Mouse (Mus musculus): ENCODE results near the gene Map7d2. TPM values are rescaled to one million over a fixed set of nuclear protein-coding genes. Genes with fewer than 3 reads are reported as not detected.
"Not testable (repeated sequence)": the region's sequence is repeated elsewhere in the genome, so short reads cannot be mapped to it uniquely, and the experiment has no call there.

The Map7d2 gene
- polyA plus RNA-seq (2016; fragmentation: Nextera tagmentation; extraction: Ambion mirVana), result 1.5 and 2.6 TPM in 2 replicates

- H3K4me1 ChIP-seq (replicated peaks), result no peaks in the 10 kb centered on the region
- peaks cover 44% of the 10 kb centered on the region for H3K27me3 ChIP-seq
- no peaks in the 10 kb centered on the region for H3K36me3 ChIP-seq
- ATAC-seq (ENCODE audit: insufficient number of reproducible peaks, insufficient read depth, low FRiP score, low TSS enrichment, low read depth), result peak; percentile 71; the same call in 1 of the 2 replicates
- peak within 1 kb of the TSS; percentile 57 for H3K4me3 ChIP-seq (replicated peaks)
- peak within 1 kb of the TSS; percentile 88 for H3K4me2 ChIP-seq
- H3K9ac ChIP-seq (replicated peaks), result peak within 1 kb of the TSS; percentile 44; the same call in 1 of the 2 replicates
- no peak within 1 kb of the TSS for H3K27ac ChIP-seq
- no peaks in the 10 kb centered on the region for H3K9me3 ChIP-seq
- WGBS, result 18% methylated on average over 52 of the region's 83 CpGs
Observed at GRCm38 (mm10) chrX:159414130-159414828, at the start of gene Map7d2. Gene Map7d2 (plus strand): TSS chrX:159414572.

GRCm38 (mm10) chrX:159371831-159372752 is 42.3 kb upstream of the Map7d2 start, which contains the start of gene Eif1ax:
Gene Eif1ax (plus strand): TSS chrX:159372178.
- H3K9ac ChIP-seq (replicated peaks), result peak within 1 kb of the TSS; percentile 66
- WGBS, result 19% methylated on average over 48 of the region's 76 CpGs
- H3K27me3 ChIP-seq, result peaks cover 13% of the 10 kb centered on the region; the same call in 1 of the 2 replicates
- peak within 1 kb of the TSS; percentile 87 for H3K27ac ChIP-seq
- ATAC-seq (ENCODE audit: insufficient number of reproducible peaks, insufficient read depth, low FRiP score, low TSS enrichment, low read depth), result peak; percentile 96
- H3K4me2 ChIP-seq, result peak within 1 kb of the TSS; percentile 53
- H3K4me3 ChIP-seq (replicated peaks), result peak within 1 kb of the TSS; percentile 58
- H3K4me1 ChIP-seq (replicated peaks), result no peaks in the 10 kb centered on the region; the same call in 1 of the 2 replicates
- H3K36me3 ChIP-seq, result 0 out of 2 replicates have a peak, but pooled peaks cover 6% of the 10 kb centered on the region
- no peaks in the 10 kb centered on the region for H3K9me3 ChIP-seq

- H3K4me2 ChIP-seq, result peak overlapping the region; percentile 53
- ATAC-seq (ENCODE audit: insufficient number of reproducible peaks, insufficient read depth, low FRiP score, low TSS enrichment, low read depth), result 0 out of 2 replicates have a peak, but pooled peaks have one; percentile 9
- 19% methylated on average over 9 of the region's 9 CpGs for WGBS
- no peaks in the 10 kb centered on the region; the same call in 1 of the 2 replicates for H3K4me1 ChIP-seq (replicated peaks)
- peak overlapping the region; percentile 87 for H3K27ac ChIP-seq
- no peaks in the 10 kb centered on the region for H3K9me3 ChIP-seq
- peak overlapping the region; percentile 58 for H3K4me3 ChIP-seq (replicated peaks)
- peaks cover 10% of the 10 kb centered on the region; the same call in 1 of the 2 replicates for H3K36me3 ChIP-seq
- H3K27me3 ChIP-seq, result peaks cover 13% of the 10 kb centered on the region; the same call in 1 of the 2 replicates
- H3K9ac ChIP-seq (replicated peaks), result peak overlapping the region; percentile 66
Observed at GRCm38 (mm10) chrX:159372753-159373144, 41.6 kb upstream of the Map7d2 start.

DNA sequence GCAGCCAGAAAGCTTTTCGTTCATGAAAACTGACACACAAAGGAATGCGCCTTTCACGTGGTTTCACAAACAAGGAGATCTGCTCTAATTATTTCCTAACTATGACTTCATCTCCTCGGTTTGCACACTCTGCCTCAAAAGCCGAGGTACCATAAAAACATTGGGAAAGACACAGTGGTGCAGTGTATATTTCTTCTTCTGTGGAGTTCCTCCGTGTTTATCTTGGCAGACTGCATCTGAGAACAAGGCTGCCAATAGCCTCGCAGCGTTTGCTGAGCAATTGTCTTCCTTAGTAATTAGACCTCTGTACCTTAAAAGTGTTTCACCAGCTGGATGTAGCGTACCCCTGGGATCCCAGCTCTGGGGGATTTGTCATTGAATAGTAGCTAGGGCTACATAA is 27.3 kb upstream of the Map7d2 start:
- Histone ChIP-seq H3K36me3 (peaks cover 24% of the 10 kb centered on the region; the same call in 1 of the 2 replicates), H3K9ac (replicated peaks) (no peak overlapping the region), H3K4me1 (replicated peaks) (no peaks in the 10 kb centered on the region), H3K27ac (no peak overlapping the region), H3K4me2 (no peak overlapping the region), H3K27me3 (no peaks in the 10 kb centered on the region), H3K9me3 (no peaks in the 10 kb centered on the region), H3K4me3 (replicated peaks) (no peak overlapping the region)
- WGBS, result 86% methylated on average over 9 of the region's 9 CpGs
- ATAC-seq (ENCODE audit: insufficient number of reproducible peaks, insufficient read depth, low FRiP score, low TSS enrichment, low read depth), result no peak

GRCm38 (mm10) chrX:159388953-159389352 is 25.4 kb upstream of the Map7d2 start:
- no peak overlapping the region for H3K4me3 ChIP-seq (replicated peaks)
- H3K27ac ChIP-seq, result no peak overlapping the region
- H3K9ac ChIP-seq (replicated peaks), result no peak overlapping the region
- no peak overlapping the region for H3K4me2 ChIP-seq
- H3K9me3 ChIP-seq, result no peaks in the 10 kb centered on the region
- no peaks in the 10 kb centered on the region for H3K27me3 ChIP-seq
- H3K4me1 ChIP-seq (replicated peaks), result no peaks in the 10 kb centered on the region
- H3K36me3 ChIP-seq, result peaks cover 14% of the 10 kb centered on the region; the same call in 1 of the 2 replicates
- ATAC-seq (ENCODE audit: insufficient number of reproducible peaks, insufficient read depth, low FRiP score, low TSS enrichment, low read depth), result no peak

- H3K27me3 ChIP-seq, result no peaks in the 10 kb centered on the region
- no peaks in the 10 kb centered on the region for H3K9me3 ChIP-seq
- ATAC-seq (ENCODE audit: insufficient number of reproducible peaks, insufficient read depth, low FRiP score, low TSS enrichment, low read depth), result no peak
- H3K4me1 ChIP-seq (replicated peaks), result no peaks in the 10 kb centered on the region
- H3K36me3 ChIP-seq, result peaks cover 7% of the 10 kb centered on the region; the same call in 1 of the 2 replicates
- H3K4me2 ChIP-seq, result no peak overlapping the region
- H3K27ac ChIP-seq, result no peak overlapping the region
- H3K9ac ChIP-seq (replicated peaks), result no peak overlapping the region
- WGBS, result 80% methylated on average over 6 of the region's 6 CpGs
- no peak overlapping the region for H3K4me3 ChIP-seq (replicated peaks)
Observed at GRCm38 (mm10) chrX:159390347-159390962, 23.9 kb upstream of the Map7d2 start.

DNA sequence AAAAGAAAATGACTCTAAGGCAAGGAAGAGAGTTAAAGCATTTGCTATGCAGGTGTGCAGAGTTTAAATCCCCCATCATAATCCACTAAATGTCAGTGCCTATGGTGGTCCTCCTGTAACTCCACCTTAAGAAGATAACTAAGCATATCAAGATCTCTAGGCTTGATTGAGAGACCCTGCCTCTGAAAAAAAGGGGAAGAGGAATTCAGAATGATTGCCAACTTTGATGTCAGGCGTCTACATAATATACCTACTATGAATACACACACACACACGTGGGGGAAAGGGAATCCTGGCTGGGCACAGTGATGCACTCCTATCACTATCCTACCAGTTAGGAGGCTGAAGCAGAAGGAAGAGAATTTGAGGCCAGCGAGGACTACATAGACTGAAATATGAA is 23.1 kb upstream of the Map7d2 start:
- no peak overlapping the region for H3K4me3 ChIP-seq (replicated peaks)
- WGBS, result 83% methylated on average over 3 of the region's 3 CpGs
- no peak overlapping the region for H3K27ac ChIP-seq
- no peak overlapping the region for H3K4me2 ChIP-seq
- H3K9me3 ChIP-seq, result no peaks in the 10 kb centered on the region
- H3K4me1 ChIP-seq (replicated peaks), result no peaks in the 10 kb centered on the region
- no peak for ATAC-seq (ENCODE audit: insufficient number of reproducible peaks, insufficient read depth, low FRiP score, low TSS enrichment, low read depth)
- H3K9ac ChIP-seq (replicated peaks), result no peak overlapping the region
- no peaks in the 10 kb centered on the region for H3K27me3 ChIP-seq
- peaks cover 4% of the 10 kb centered on the region; the same call in 1 of the 2 replicates for H3K36me3 ChIP-seq

DNA sequence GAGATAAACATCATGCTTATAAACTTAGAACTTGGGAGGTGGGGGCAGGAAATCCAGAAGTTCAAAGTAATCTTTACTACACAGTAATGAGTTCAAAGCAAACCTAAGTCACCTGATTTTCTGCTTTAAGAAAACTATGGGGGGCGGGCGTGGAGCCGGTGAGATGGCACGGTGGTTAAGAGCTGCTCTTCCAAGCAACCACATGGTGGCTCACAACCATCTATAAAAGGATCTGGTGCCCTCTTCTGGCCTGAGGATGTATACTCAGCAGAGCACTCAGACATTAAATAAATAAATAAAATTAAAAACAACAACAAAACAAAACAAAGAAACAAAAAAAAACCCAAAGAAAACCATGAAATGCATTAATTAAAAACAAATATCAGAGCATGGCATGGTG is 5.1 kb upstream of the Map7d2 start:
- Histone ChIP-seq H3K36me3 (no peaks in the 10 kb centered on the region), H3K9me3 (no peaks in the 10 kb centered on the region), H3K4me1 (replicated peaks) (no peaks in the 10 kb centered on the region), H3K27ac (no peak overlapping the region), H3K4me2 (no peak overlapping the region), H3K9ac (replicated peaks) (no peak overlapping the region), H3K4me3 (replicated peaks) (no peak overlapping the region), H3K27me3 (peaks cover 10% of the 10 kb centered on the region)
- WGBS, result 25% methylated on average over 4 of the region's 4 CpGs
- no peak for ATAC-seq (ENCODE audit: insufficient number of reproducible peaks, insufficient read depth, low FRiP score, low TSS enrichment, low read depth)

- WGBS, result 16% methylated on average over 54 of the region's 65 CpGs
- H3K27me3 ChIP-seq, result peaks cover 44% of the 10 kb centered on the region
Observed at GRCm38 (mm10) chrX:159414829-159415673, 679 bp downstream of the Map7d2 start.

DNA sequence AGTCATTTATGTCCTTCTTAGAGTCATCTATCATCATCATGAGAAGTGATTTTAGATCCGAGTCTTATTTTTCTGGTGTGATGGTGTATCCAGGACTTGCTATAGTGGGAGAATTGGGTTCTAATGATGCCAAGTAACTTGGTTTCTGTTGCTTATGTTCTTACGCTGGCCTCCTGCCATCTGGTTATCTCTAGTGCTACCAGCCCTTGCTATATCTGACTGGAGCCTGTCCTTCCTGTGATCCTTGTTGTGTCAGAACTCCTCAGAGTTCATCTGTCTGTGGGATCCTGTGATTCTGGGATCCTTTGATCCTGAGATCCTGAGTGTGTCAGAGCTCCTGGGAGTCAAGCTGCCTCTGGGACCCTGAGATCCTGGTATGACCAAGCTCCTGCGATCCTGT is 16.1 kb downstream of the Map7d2 start:
- not testable (repeated sequence) for ATAC-seq (ENCODE audit: insufficient number of reproducible peaks, insufficient read depth, low FRiP score, low TSS enrichment, low read depth); H3K9ac ChIP-seq (replicated peaks); H3K27me3 ChIP-seq; H3K27ac ChIP-seq; H3K36me3 ChIP-seq; H3K4me2 ChIP-seq; H3K4me1 ChIP-seq (replicated peaks); H3K4me3 ChIP-seq (replicated peaks); H3K9me3 ChIP-seq
- WGBS, result 88% methylated on average over 3 of the region's 3 CpGs

More at GRCm38 (mm10) chrX:159414829-159415673, 679 bp downstream of the Map7d2 start:
- Histone ChIP-seq H3K4me2 (peak overlapping the region; percentile 88), H3K9ac (replicated peaks) (peak overlapping the region; percentile 44; the same call in 1 of the 2 replicates), H3K4me1 (replicated peaks) (no peaks in the 10 kb centered on the region), H3K27ac (no peak overlapping the region), H3K9me3 (no peaks in the 10 kb centered on the region), H3K4me3 (replicated peaks) (peak overlapping the region; percentile 57), H3K36me3 (no peaks in the 10 kb centered on the region)
- ATAC-seq (ENCODE audit: insufficient number of reproducible peaks, insufficient read depth, low FRiP score, low TSS enrichment, low read depth), result peak; percentile 62; the same call in 1 of the 2 replicates
